Mouse (Mus musculus) layer of hippocampus, adult 2 months (tissue): ENCODE data around the gene Hnrnpa2b1. TPM values are rescaled to one million over a fixed set of nuclear protein-coding genes. Genes with fewer than 3 reads are reported as not detected.
A peak's percentile ranks its signal among the peaks of the same experiment; 100 is the strongest.

Experiments
- DNase-seq, 2 experiments: peaks; one replicate each; pipeline ENCODE4 v3.0.0; 2022; ENCODE audit warnings: low spot score in 2 of 2
- H3K27ac ChIP-seq: fragments of 200-600 bp; 2 replicates; pipeline ENCODE4 v1.8.1; 2022
- H3K4me3 ChIP-seq: fragments of 200-600 bp; 2 replicates; pipeline ENCODE4 v1.8.1; 2022; ENCODE audit warnings: mild to moderate bottlenecking
- CTCF ChIP-seq: fragments of 200-600 bp; conservative IDR thresholded peaks from 2 replicates; pipeline ENCODE4 v1.8.1; 2022; ENCODE audit warnings: antibody characterized with exemption, mild to moderate bottlenecking, moderate library complexity
- long read RNA-seq, 2 experiments: library from polyadenylated mRNA; stranded (forward); transcript quantifications; one replicate each; pipeline ENCODE4 v2.0.0; 2021; ENCODE audit warnings: borderline mapping rate in 2 of 2
- total RNA-seq, 2 experiments: library from RNA; stranded (reverse); gene quantifications; 2 replicates each; pipeline ENCODE4 v1.2.3; 2021

Gene Hnrnpa2b1
- total RNA-seq, result 100 to 1,000 TPM; 499 to 537 TPM
- long read RNA-seq, experiment 1, transcript Hnrnpa2b1-204 (11 exons, 1,638 nt), result major isoform, 92 of 555 reads
- long read RNA-seq, experiment 1, partial matches to known transcripts, result 317 of 555 reads
- long read RNA-seq, experiment 1, other reads (novel, unspliced or antisense), result 133 of 555 reads
- long read RNA-seq, experiment 2, transcript Hnrnpa2b1-202 (12 exons, 1,662 nt), result minor isoform, 9 of 812 reads
- long read RNA-seq, experiment 2, transcript Hnrnpa2b1-203 (12 exons, 1,728 nt), result minor isoform, 22 of 812 reads
- long read RNA-seq, experiment 2, transcript Hnrnpa2b1-204 (11 exons, 1,638 nt), result major isoform, 154 of 812 reads
- long read RNA-seq, experiment 2, partial matches to known transcripts, result 410 of 812 reads
- long read RNA-seq, experiment 2, other reads (novel, unspliced or antisense), result 211 of 812 reads

DNA sequence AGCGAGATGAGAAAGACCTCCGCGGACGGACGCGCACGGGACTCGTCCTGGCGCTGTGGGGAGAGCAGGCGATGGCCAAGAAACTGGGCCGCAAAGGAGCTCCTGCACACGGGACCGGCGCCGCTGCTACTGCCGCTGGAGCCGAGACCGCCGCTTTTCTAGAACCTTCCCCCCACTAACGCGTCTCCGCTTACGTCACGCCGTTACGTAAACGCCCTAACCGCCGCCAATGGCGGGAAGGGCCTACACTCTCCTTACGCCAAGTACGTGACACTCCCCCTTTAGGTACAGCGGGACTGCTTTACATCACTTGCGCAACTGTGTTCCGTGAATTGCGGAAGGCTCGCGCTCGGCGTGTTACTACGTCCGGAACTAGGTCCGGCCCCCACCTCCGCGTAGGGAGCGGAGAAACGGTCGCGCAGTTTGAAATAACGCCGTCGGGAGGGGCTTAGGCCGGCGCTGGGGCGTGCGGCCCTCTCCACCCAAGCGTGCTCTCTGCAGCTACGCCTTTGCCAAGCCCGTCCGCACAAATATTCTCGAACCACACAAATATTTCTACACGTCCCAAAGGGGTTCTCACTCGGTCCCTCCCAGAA, at the start of gene Hnrnpa2b1:
Gene Hnrnpa2b1, minus strand, starts transcription at position 180 of the 596 bp plus-strand sequence.
- peak; percentile 96 to 98 for DNase-seq
- Histone ChIP-seq H3K4me3 (peak within 1 kb of the TSS; percentile 98), H3K27ac (peak within 1 kb of the TSS; percentile 99)
- TF ChIP-seq CTCF, result no peak

DNA sequence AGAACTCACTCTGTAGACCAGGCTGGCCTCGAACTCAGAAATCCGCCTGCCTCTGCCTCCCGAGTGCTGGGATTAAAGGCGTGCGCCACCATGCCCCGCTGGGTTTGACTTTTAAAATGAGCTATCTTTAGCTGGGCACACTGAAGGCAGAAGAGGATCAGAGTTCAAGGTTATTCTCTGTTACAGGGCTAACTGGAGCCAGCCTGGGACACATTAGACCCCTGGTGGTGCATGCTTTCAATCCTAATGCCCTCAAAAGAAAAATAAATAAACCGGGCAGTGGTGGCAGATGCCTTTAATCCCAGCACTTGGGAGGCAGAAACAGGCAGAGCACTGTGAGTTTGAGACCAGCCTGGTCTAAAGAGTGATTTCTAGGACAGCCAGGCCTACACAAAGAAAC, 45.2 kb upstream of the Hnrnpa2b1 start:
- DNase-seq, result no peak
- TF ChIP-seq CTCF, result no peak
- no peak overlapping the region for H3K27ac ChIP-seq
- H3K4me3 ChIP-seq, result no peak overlapping the region

DNA sequence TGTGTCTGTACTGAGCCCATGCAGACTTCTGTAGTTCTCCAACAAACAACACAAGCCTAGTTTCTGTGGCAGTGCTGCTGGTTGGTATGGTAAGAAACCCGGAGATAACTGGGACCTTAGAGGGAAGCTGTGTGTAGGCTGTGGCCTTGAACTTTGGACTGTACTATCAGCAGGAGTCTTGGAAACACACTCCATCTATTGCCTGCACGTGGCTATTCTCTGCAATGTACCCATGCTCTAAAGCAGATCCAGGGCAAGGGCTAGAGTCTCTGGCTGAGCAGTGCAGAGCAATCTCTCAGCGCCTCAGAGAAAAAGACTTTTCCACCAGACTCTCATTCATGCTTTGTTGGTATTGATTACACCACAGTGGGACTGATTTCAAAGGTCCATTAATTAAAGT, 44.1 kb upstream of the Hnrnpa2b1 start:
- no peak overlapping the region for H3K27ac ChIP-seq
- no peak overlapping the region for H3K4me3 ChIP-seq
- DNase-seq, result no peak
- no peak for TF ChIP-seq CTCF

DNA sequence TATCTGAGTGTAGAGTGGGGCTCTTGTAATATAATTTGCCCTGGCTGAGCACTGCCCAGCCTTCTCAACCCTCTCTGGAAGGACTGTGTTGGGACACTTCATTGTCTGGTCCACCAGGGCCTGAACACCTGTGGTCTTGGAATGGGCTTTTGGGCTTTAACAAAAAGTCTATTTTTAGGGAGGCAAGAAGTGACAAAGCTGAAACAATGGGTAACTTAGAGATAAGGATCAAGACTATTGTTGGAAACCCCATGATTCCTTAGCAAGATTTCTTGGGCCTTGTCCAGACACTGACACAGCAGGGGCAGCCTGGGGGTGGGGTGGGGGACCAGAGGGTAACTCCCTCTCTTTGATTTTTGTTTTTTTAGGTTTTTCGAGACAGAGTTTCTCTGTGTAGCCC, 41.3 kb upstream of the Hnrnpa2b1 start:
- no peak overlapping the region for H3K27ac ChIP-seq
- 0 out of 2 replicates have a peak, but pooled peaks have one; percentile 8 for TF ChIP-seq CTCF
- H3K4me3 ChIP-seq, result no peak overlapping the region
- DNase-seq, result no peak

DNA sequence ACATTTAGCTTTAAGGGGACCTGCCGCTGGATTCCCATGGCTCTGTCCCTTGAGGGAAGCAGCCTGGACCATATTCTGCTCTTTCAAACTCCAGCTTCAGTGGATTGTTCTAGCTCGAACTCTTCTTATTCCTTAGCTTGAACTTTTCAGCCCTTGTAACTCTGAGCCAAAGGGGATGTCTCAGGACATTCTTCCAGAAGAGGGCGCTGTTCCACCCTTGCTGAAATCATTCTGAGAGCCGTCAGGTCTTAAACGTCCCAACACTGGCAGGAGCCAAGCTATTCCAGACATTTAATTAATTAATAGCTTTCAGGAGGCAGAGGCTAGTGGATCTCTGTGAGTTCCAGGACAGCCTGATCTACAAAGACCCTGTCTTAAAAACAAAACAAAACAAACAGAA, 40.4 kb upstream of the Hnrnpa2b1 start:
- TF ChIP-seq CTCF, result peak; percentile 75
- no peak overlapping the region for H3K4me3 ChIP-seq
- H3K27ac ChIP-seq, result no peak overlapping the region
- DNase-seq, result peak in 1 of 2 experiments; percentile 42

DNA sequence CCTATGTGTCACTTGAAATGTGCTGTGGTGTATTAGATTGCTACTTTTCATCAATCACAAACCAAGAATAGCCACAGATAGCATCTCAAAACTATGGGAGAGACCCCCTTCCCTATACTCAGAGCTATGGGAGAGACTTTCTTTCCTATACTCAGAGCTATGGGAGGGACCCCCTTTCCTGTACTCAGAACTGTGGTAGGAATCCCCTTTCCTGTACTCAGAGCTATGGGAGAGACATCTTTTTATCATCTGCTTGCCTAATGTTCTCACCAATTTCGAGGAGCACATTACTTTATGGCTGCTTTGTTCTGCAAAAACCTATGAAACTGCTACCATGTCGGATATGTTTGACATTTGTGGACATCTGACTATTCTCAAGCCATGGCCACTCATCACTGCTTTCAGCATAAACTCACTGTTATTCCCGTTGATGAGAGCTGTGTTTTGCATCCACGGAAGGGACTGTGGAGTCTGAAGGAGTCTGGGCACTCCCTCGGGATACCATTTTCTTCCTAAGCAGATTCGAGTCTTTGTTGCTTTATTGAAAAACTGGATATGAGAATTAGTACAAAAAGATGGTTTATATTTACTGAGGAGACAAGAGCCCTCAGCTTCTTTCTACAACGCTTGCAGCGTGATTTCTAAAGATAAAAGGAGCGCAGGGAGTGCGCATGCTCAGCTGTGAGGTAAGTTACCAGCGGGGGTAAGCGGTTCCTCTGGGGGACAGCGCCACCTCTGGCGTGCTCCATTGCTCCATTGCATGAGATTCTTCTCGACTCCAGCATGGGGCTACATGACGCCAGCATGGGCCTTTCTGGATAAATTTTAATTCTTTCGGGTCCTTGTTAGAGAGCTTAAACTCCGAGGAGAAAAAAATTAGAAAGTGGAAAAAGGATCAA, 39.3 kb upstream of the Hnrnpa2b1 start:
- peak; percentile 83 for TF ChIP-seq CTCF
- DNase-seq, result peak; percentile 64 to 79
- H3K27ac ChIP-seq, result peak overlapping the region; percentile 80
- peak overlapping the region; percentile 56 for H3K4me3 ChIP-seq

DNA sequence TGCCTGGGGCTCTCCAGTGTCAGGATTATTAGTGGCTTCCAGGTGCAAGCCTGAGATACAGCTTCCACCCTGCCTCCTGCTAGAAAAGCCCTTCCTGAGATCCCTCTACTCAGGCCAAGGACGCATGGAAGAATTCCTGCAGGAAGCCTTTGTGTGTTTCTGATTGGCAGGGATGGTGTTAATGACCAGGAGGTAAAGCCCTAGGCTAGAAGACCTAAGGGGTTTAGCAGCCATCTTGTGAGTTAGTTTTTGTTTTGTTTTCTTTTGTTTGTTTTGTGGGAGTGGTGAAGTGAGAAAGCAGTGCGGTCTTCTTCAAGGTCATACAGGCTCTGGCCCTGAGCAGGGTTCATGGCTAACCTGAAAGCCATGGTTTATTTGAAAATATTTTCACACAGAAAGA, 37.9 kb upstream of the Hnrnpa2b1 start:
- Histone ChIP-seq H3K27ac (no peak overlapping the region), H3K4me3 (no peak overlapping the region)
- no peak for DNase-seq
- no peak for TF ChIP-seq CTCF

DNA sequence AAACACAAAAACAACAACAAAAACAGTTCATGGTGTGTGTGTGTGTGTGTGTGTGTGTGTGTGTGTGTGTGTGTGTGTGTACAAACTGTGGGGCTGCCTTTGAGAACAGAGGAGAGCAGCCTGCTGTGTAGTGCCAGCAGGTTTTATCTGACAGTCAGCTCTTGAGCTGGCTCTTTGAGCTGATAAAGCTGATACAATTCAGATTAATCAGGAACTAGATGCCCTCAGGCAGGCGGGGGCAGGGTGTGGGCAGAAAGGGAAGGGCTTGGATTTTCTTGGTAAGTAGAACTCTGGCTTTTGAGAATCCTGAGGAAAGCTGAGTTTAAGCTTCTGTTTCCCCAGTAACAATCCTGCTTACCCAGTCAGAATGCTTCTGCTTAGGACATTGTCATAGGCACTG, 36.0 kb upstream of the Hnrnpa2b1 start:
- DNase-seq, result no peak
- no peak for TF ChIP-seq CTCF
- no peak overlapping the region for H3K27ac ChIP-seq
- H3K4me3 ChIP-seq, result no peak overlapping the region

DNA sequence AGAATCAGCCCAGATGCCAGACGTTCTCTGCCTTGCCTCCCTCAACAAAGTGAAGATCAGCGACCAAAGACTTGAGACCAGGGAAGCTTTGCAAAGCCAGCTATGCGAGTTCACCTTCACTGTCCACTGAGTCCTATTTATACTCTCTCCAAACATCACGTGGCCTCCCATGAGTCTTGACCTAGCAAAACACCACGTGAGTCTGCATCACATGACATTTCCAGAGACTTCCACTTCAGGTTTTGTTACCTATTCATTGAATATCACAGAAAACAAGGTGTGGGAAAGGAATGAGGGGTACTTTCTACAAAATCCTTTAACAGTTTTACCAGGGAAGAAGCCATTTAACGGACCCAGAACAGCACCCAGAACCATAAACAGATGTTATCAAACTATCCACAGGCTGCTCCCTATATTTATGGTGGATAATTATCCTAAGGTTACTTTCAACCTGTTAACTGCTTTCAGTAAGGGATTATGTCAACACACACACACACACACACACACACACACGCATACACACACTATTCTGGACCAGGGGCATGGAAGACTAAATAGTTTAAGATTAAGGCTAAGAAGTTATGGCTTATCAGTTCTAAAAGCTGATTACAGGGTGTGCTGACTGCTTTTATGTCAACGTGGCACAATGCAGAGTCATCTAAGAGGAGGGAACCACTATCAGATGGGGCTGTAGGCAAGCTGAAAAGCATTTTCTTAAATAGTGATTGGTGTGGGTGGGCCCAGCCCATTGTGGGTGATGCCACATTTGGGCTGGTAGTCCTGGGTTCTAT, 27.8 kb upstream of the Hnrnpa2b1 start:
- no peak for DNase-seq
- Histone ChIP-seq H3K27ac (no peak overlapping the region), H3K4me3 (no peak overlapping the region)
- no peak for TF ChIP-seq CTCF

DNA sequence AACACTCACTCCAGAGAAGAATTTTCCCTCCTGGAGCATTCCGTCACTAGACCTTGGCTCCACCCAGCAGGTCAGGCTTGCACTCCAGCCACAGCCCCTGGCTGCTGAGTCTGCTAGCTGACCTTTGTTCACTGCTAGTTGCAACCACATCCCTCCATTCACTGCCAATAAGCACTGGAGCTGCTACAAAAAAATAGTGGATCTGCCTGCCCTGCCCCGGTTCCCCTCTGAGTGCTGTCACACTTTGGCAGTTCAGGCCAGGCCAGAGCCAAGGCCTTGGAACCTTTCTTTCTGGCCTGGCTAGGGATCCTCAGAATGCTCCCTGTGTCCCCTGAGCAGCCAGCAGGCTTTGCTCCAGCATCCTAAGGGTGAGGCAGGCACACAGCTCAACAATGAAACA, 20.1 kb upstream of the Hnrnpa2b1 start:
- no peak overlapping the region for H3K4me3 ChIP-seq
- TF ChIP-seq CTCF, result no peak

DNA sequence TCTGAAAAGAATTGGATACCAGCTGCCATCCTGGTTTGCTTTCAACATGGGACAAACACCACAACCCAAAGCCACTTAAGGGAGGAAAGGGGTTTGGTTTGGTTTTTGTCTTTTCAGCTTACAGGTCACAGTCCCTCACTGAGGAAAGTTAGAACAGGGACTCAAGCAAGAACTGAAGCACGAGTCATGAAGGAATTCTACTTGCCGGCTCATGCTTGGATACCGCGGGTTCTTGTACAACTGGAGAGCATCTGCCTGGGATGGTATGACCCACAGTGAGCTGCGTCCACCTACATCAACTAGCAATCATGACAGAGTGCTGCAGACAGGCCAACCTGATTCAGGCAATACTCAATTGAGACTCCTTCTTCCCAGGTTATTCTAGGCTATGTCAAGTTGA, 17.0 kb upstream of the Hnrnpa2b1 start:
- Histone ChIP-seq H3K27ac (no peak overlapping the region), H3K4me3 (no peak overlapping the region)
- no peak for TF ChIP-seq CTCF
- no peak for DNase-seq

More for the DNA sequence above, 20.1 kb upstream of the Hnrnpa2b1 start:
- DNase-seq, result no peak
- H3K27ac ChIP-seq, result no peak overlapping the region

DNA sequence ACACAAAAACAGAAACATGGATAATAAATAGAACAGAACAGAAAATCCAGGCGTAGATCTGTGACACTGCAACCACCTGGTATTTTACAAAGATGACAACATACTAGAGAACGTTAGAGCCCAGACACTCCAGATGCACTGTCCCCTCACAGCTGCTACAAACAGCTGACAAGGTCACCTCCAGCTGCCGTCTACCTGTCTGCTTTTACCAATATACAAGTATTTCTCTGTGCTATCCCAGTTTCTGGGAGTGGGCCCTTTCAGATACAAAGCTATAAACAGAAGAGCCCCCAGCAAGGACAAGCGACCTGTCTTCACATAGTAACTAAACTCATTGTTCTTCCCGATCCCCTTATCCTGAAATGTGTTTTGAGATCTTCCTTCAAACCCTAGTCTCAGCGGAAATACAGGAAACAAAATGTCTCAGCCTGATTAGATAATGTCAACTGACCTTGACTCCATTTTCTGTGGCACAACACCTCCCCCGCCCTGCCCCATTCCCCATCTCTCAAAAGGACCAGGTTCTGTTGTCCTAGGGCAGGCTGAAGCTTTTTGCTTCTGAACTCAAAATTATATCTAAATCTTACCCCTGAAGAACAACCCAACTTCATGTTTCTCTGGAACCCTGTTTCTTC, 16.5 kb upstream of the Hnrnpa2b1 start:
- TF ChIP-seq CTCF, result no peak
- Histone ChIP-seq H3K4me3 (no peak overlapping the region), H3K27ac (peak overlapping the region; percentile 39; the same call in 1 of the 2 replicates)
- DNase-seq, result no peak
